Mouse (Mus musculus) lung, embryonic 14.5 days (tissue): Measurements from ENCODE around the gene Ifitm6. TPM values are rescaled to one million over a fixed set of nuclear protein-coding genes. Genes with fewer than 3 reads are reported as not detected.

ENCODE experiments used
- ATAC-seq: fragments of 200-750 bp; cut with Nextera tagmentation; 2 replicates; pipeline ENCODE4 v1.8.0; 2017; ENCODE audit warnings: mild to moderate bottlenecking, moderate TSS enrichment, moderate library complexity; ENCODE audit not compliant: insufficient read depth
- DNase-seq: peaks from one replicate; pipeline ENCODE4 v3.0.0-alpha.2; 2015
- H3K27ac ChIP-seq: fragments of 300-500 bp; sonication (generic); 2 replicates; pipeline ENCODE4 v1.5.1; 2014; ENCODE audit warnings: low read depth, mild to moderate bottlenecking, moderate library complexity
- H3K27me3 ChIP-seq: fragments of 300-500 bp; sonication (generic); 2 replicates; pipeline ENCODE4 v1.6.1; 2014; ENCODE audit warnings: low read length, control low read depth; ENCODE audit not compliant: insufficient read depth
- H3K36me3 ChIP-seq: fragments of 300-500 bp; sonication (generic); 2 replicates; pipeline ENCODE4 v1.6.1; 2014; ENCODE audit warnings: control low read depth; ENCODE audit not compliant: insufficient read depth
- H3K4me1 ChIP-seq: fragments of 300-500 bp; sonication (generic); 2 replicates; pipeline ENCODE4 v1.6.1; 2014; ENCODE audit warnings: antibody characterized with exemption, control low read depth; ENCODE audit not compliant: insufficient read depth
- H3K4me2 ChIP-seq: fragments of 300-500 bp; sonication (generic); 2 replicates; pipeline ENCODE4 v1.6.1; 2014; ENCODE audit warnings: mild to moderate bottlenecking
- H3K4me3 ChIP-seq: fragments of 300-500 bp; sonication (generic); 2 replicates; pipeline ENCODE4 v1.5.1; 2014; ENCODE audit warnings: low read depth, low read length
- H3K9ac ChIP-seq: fragments of 300-500 bp; sonication (generic); 2 replicates; pipeline ENCODE4 v1.6.1; 2014
- H3K9me3 ChIP-seq: fragments of 300-500 bp; sonication (generic); 2 replicates; pipeline ENCODE4 v1.6.1; 2016; ENCODE audit warnings: low read depth, low read length, control low read depth
- CTCF ChIP-seq: IDR thresholded peaks from 2 replicates; pipeline ENCODE4 v1.5.1; 2016; ENCODE audit warnings: antibody characterized with exemption, low read depth
- WGBS: fragments of 180-500 bp; shearing (Covaris S2); extraction: QIAGEN DNeasy Blood & Tissue Kit; methylation state at CpG from one replicate; pipeline ENCODE4 v1.1.7; 2014; 5-methylcytosine and 5-hydroxymethylcytosine counted together
- polyA plus RNA-seq: library from polyadenylated mRNA; unstranded; fragments of >200 nt; fragmentation: Nextera tagmentation; extraction: Ambion mirVana; gene quantifications from 2 replicates; pipeline ENCODE4 v1.2.1, GENCODE M21; 2014

Ifitm6 gene
- polyA plus RNA-seq, 1 experiment from 2014 or later: 0.49 TPM

DNA sequence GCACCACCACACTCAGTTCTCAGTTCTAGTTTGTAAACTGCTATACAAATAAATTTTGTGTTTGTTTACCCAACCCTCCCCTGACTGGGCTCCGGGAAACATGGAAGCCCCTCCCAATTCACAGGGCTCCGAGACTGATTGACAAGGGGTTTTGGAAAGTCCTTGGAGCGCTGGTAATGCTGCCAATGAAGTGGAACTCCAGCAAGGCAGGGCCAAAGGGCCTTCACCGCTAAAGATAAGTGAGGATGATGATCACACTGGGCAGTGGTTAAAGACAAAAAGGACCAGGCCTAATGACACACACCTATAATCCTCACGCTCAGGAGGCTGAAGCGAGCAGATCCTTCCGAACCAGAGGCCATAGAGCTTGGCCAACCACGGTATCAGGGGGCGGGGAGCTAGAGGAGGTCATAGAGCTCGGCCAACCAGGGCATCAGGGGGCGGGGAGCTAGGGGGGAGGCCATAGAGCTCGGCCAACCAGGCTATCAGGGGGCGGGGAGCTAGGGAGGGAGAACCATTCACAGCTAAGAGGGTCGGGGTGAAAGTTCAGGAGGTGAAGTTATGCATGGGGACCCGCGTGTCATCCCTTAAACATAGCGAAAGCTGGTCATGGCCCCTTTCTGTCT lies 33.4 kb upstream of the Ifitm6 start:
- Histone ChIP-seq H3K9ac (no peak overlapping the region), H3K27me3 (no peaks in the 10 kb centered on the region), H3K36me3 (no peaks in the 10 kb centered on the region), H3K9me3 (no peaks in the 10 kb centered on the region), H3K4me1 (0 out of 2 replicates have a peak, but pooled peaks cover 4% of the 10 kb centered on the region), H3K4me3 (no peak overlapping the region), H3K27ac (no peak overlapping the region), H3K4me2 (no peak overlapping the region)
- TF ChIP-seq CTCF: no peak
- DNase-seq: no peak
- 54% methylated on average over 17 of the region's 17 CpGs for WGBS
- ATAC-seq: no peak

DNA sequence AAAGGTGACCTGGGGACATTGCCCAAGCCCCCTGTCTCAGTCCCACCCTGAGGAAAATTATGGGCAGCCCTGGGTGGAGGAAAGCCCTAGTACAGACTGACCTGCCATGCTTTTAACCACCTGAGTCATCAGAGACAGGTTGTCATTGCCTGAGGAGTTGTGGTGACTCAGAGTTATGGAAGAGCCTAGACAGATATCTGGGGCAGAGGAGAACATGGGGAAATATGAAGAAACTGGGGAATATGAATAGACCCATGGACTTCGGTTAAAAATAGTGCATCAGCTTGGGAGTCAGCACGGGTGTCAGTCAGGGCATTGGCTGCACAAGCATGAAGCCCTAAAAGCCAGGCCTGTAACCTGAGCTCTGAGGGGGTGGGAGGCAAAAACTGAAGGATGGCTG lies 31.6 kb upstream of the Ifitm6 start:
- H3K27ac ChIP-seq: no peak overlapping the region
- no peak overlapping the region for H3K4me2 ChIP-seq
- H3K27me3 ChIP-seq: no peaks in the 10 kb centered on the region
- ATAC-seq (no peak), DNase-seq (no peak)
- no peaks in the 10 kb centered on the region for H3K9me3 ChIP-seq
- no peak for TF ChIP-seq CTCF
- H3K4me3 ChIP-seq: no peak overlapping the region
- no peaks in the 10 kb centered on the region for H3K36me3 ChIP-seq
- 0 out of 2 replicates have a peak, but pooled peaks cover 4% of the 10 kb centered on the region for H3K4me1 ChIP-seq
- no peak overlapping the region for H3K9ac ChIP-seq
- WGBS: 91% methylated on average over 2 of the region's 2 CpGs

DNA sequence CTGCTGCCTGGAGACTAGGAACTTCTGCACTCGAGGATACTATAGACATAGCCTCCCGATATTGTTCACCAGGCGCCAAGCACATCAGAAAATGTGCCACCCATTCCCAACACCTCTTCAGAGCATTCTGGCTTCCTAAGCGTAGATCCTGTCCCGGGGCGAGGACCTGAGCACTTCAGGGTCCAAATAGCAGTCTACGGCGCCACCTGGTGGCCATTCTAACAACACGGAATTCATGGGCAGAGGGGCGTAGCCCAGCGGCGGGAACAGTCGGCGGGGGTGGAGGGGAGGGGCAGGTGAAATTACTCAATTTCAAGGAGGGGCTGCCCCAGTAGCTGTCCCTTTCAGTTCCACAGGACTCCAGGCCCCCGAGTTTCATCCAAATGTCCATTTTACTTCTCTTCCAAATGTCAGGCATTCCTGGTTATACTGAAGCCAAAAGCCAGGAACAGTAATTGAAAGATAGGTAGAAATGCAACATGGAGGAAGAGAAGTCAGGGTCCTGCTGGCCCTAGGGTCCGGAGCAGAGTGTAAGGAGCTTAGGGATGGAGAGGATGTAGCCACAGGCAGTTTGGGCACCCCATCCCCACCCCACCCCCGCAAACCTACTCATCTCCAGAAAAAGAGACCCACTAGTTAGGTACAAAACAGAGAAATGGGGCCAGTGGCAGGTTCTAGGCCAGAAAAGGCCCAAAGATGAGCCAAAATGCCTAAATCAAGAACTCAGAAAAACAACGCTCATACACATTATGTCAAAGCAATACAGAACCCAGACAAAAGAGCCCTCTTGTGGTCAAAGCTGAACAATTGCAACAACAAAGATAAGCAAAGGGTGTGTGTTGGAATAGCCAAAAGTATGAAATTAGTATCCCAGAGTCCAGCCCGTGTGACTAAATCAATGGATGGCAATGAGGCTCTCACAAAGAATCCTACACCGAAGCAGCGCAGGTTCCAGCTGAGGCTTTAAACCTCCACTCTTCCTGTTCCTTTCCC lies 30.8 kb upstream of the Ifitm6 start:
- ATAC-seq: peak; percentile 89
- Histone ChIP-seq H3K9me3 (no peaks in the 10 kb centered on the region), H3K4me3 (peak overlapping the region; percentile 35), H3K27ac (peak overlapping the region; percentile 92), H3K27me3 (no peaks in the 10 kb centered on the region), H3K4me1 (0 out of 2 replicates have a peak, but pooled peaks cover 4% of the 10 kb centered on the region), H3K36me3 (no peaks in the 10 kb centered on the region), H3K4me2 (peak overlapping the region; percentile 81), H3K9ac (peak overlapping the region; percentile 42)
- 8% methylated on average over 21 of the region's 21 CpGs for WGBS
- DNase-seq: peak; percentile 98
- TF ChIP-seq CTCF: peak; percentile 93

DNA sequence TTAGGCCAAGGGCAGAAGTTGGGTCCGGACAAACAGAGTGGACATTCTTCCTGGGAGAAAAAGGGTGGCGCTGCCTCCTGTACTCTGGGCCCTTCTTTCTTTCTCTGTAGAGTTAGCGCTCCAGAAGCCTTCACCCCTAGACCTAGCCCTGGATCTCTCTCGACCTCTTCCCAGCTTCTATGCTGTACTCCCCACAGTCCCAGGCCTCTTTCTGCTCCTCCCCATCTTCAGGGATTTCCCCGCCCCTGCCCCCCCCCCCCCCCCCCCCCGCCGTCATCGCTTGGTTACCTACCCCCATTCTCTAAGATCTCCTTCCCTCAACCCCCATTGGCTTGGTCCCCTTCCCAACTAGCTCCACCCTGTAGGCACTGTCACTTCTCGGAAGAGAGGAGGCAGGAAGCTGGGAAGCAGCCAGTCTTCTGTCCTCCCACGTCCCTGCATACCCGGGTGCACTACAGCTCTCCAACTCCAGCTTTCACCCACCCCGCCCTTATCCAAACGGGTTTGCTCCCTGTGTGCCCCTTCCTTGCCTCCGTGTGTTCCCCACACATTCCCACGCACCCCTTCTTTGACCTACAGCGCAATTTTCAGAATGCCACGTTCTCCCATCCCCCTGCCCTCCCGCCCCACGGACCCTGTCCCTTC lies 30.0 kb upstream of the Ifitm6 start:
- Histone ChIP-seq H3K4me3 (peak overlapping the region; percentile 35), H3K36me3 (no peaks in the 10 kb centered on the region), H3K27ac (peak overlapping the region; percentile 92), H3K4me2 (peak overlapping the region; percentile 81), H3K9me3 (no peaks in the 10 kb centered on the region), H3K27me3 (no peaks in the 10 kb centered on the region), H3K4me1 (0 out of 2 replicates have a peak, but pooled peaks cover 4% of the 10 kb centered on the region), H3K9ac (peak overlapping the region; percentile 42)
- DNase-seq (peak; percentile 88), ATAC-seq (peak; percentile 92)
- no peak for TF ChIP-seq CTCF
- WGBS: 5% methylated on average over 15 of the region's 19 CpGs

DNA sequence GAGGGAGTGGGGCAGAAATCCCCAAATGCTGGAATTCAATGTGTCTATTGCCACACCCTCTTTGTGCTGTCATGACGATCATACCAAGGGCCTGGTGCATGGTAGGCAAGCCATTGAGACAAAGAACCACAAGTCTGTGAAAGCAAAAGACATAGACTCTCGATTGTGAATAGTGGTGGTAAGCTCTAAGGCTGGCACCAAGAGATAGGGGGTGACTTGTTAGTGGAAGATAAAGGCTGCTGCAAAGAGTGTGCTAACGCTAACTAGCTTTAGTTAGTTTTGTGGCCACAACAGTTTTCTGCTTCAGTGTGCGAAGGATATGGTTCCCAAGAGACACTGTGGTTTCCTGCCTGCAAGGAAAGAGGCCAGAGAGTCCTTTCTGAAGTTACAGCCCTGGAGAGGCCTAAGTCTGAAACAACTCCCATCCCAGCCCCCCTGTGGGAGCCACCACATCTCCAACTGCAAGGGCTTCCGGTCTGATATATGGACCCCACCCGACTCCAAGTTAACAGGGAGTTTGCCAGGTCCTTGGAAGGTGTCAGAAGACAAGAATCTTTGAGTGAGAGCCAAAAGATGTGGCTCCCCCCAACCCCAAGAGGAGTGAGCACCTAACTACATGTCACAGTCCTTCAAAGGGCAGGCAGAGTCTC lies 29.3 kb upstream of the Ifitm6 start:
- Histone ChIP-seq H3K4me2 (peak overlapping the region; percentile 81), H3K9me3 (no peaks in the 10 kb centered on the region), H3K9ac (peak overlapping the region; percentile 27; the same call in 1 of the 2 replicates), H3K4me3 (no peak overlapping the region), H3K4me1 (0 out of 2 replicates have a peak, but pooled peaks cover 4% of the 10 kb centered on the region), H3K27me3 (no peaks in the 10 kb centered on the region), H3K36me3 (no peaks in the 10 kb centered on the region), H3K27ac (peak overlapping the region; percentile 92)
- TF ChIP-seq CTCF: no peak
- DNase-seq (peak; percentile 40), ATAC-seq (peak; percentile 5; the same call in 1 of the 2 replicates)
- WGBS: 62% methylated on average over 6 of the region's 6 CpGs

DNA sequence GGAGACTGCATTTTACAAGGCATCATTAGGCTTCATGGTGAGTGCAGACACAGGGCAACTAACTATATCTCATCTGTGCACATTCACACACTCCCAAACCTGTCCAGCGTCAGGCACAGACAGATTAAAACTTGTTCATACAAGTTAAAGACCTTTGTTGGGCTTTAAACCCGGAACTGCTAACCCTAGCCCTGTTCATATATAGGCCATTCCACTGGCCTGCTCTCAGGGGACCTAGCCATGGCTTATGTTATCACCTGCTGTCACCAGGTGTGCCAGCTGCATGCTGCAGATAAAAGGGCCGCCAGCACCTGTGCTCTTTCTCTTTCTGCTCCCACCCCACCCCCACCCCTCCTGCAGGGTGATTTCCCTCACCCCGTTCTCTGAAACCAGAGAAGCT lies 24.8 kb upstream of the Ifitm6 start:
- H3K27ac ChIP-seq: peak overlapping the region; percentile 50; the same call in 1 of the 2 replicates
- DNase-seq (no peak), ATAC-seq (no peak)
- H3K36me3 ChIP-seq: no peaks in the 10 kb centered on the region
- no peaks in the 10 kb centered on the region for H3K9me3 ChIP-seq
- H3K4me2 ChIP-seq: no peak overlapping the region
- no peak overlapping the region for H3K9ac ChIP-seq
- no peaks in the 10 kb centered on the region for H3K27me3 ChIP-seq
- WGBS: 56% methylated on average over 4 of the region's 4 CpGs
- H3K4me1 ChIP-seq: peaks cover 7% of the 10 kb centered on the region; the same call in 1 of the 2 replicates
- H3K4me3 ChIP-seq: no peak overlapping the region
- no peak for TF ChIP-seq CTCF
